Mouse (Mus musculus) thymus, postnatal 10 days (tissue): ENCODE results near the gene Tti1.
A peak's percentile ranks its signal among the peaks of the same experiment; 100 is the strongest.
"Not testable (repeated sequence)": the region's sequence is repeated elsewhere in the genome, so short reads cannot be mapped to it uniquely, and the experiment has no call there.

Experiments
- DNase-seq, 2 experiments: peaks; one replicate each; pipeline ENCODE4 v3.0.0; 2021; ENCODE audit warnings: low spot score in 2 of 2

The Tti1 gene

GRCm38 (mm10) chr2:158028354-158028863 is at the start of gene Tti1, which contains the start of gene Rprd1b:
Gene Tti1 (minus strand): TSS chr2:158028433.
Gene Rprd1b (plus strand): TSS chr2:158028497.
- peak; percentile 90 to 94 for DNase-seq

GRCm38 (mm10) chr2:158077981-158078380 is 49.7 kb upstream of the Tti1 start:
- DNase-seq, result no peak

- no peak for DNase-seq
Observed at GRCm38 (mm10) chr2:158076690-158077089, 48.5 kb upstream of the Tti1 start.

- DNase-seq, result no peak
Observed at GRCm38 (mm10) chr2:158074835-158075234, 46.6 kb upstream of the Tti1 start.

GRCm38 (mm10) chr2:158071633-158071995 is 43.4 kb upstream of the Tti1 start:
- DNase-seq, result no peak

GRCm38 (mm10) chr2:158070885-158071632 is 42.8 kb upstream of the Tti1 start:
- no peak for DNase-seq

- DNase-seq, result no peak
Observed at GRCm38 (mm10) chr2:158068444-158068971, 40.3 kb upstream of the Tti1 start.

- DNase-seq, result no peak
Observed at GRCm38 (mm10) chr2:158067260-158067824, 39.1 kb upstream of the Tti1 start.

GRCm38 (mm10) chr2:158066456-158066855 is 38.2 kb upstream of the Tti1 start:
- no peak for DNase-seq

GRCm38 (mm10) chr2:158065064-158065463 is 36.8 kb upstream of the Tti1 start:
- DNase-seq, result no peak

GRCm38 (mm10) chr2:158064571-158065048 is 36.4 kb upstream of the Tti1 start:
- DNase-seq, result no peak

GRCm38 (mm10) chr2:158063036-158063435 is 34.8 kb upstream of the Tti1 start:
- DNase-seq, result no peak

GRCm38 (mm10) chr2:158059666-158060105 is 31.5 kb upstream of the Tti1 start:
- no peak for DNase-seq

- no peak for DNase-seq
Observed at GRCm38 (mm10) chr2:158058534-158058933, 30.3 kb upstream of the Tti1 start.

- DNase-seq, result no peak
Observed at GRCm38 (mm10) chr2:158057030-158057429, 28.8 kb upstream of the Tti1 start.

- DNase-seq, result not testable (repeated sequence)
Observed at GRCm38 (mm10) chr2:158055383-158055782, 27.1 kb upstream of the Tti1 start.

- no peak for DNase-seq
Observed at GRCm38 (mm10) chr2:158054596-158054995, 26.4 kb upstream of the Tti1 start.

- DNase-seq, result no peak
Observed at GRCm38 (mm10) chr2:158050116-158050515, 21.9 kb upstream of the Tti1 start.

- no peak for DNase-seq
Observed at GRCm38 (mm10) chr2:158048718-158049117, 20.5 kb upstream of the Tti1 start.

- peak; percentile 14 to 67 for DNase-seq
Observed at GRCm38 (mm10) chr2:158047903-158048302, 19.7 kb upstream of the Tti1 start.

GRCm38 (mm10) chr2:158046186-158046585 is 18.0 kb upstream of the Tti1 start:
- DNase-seq, result no peak

- no peak for DNase-seq
Observed at GRCm38 (mm10) chr2:158043504-158043903, 15.3 kb upstream of the Tti1 start.

- no peak for DNase-seq
Observed at GRCm38 (mm10) chr2:158040396-158040795, 12.2 kb upstream of the Tti1 start.
